In genomic region chr15:95964251-95964561, GRCm38 (mm10) we compare ENCODE assay signal across 16 mouse cellular contexts.
DNase-seq lines count a peak whose midpoint lies in the region; ATAC-seq and TF ChIP-seq lines count a peak whose summit lies in the region.
"Had no signal": no experiment of that assay in that cellular context is flagged by ENCODE, and none has a peak within 500 bp of the region (broad histone marks: within the 10 kb centered on the region; RNA-seq: fewer than 3 reads in every experiment).

No protein-coding gene starts in this region.

- no peaks in the 10 kb centered on the region for H3K36me3 ChIP-seq in hindbrain, embryonic 15.5 days
- H3K36me3 ChIP-seq in hindbrain, embryonic 12.5 days, result peaks cover 5% of the 10 kb centered on the region; the same call in 1 of the 2 replicates
- H3K36me3 ChIP-seq in forebrain, embryonic 14.5 days (ENCODE audit: control insufficient read depth, insufficient read depth, low read length), result peaks cover 4% of the 10 kb centered on the region; the same call in 1 of the 2 replicates
- H3K36me3 ChIP-seq in kidney, adult 2 months (ENCODE audit: control insufficient read depth, insufficient read depth, low read length), result peaks cover 1% of the 10 kb centered on the region; the same call in 1 of the 2 replicates
- H3K36me3 ChIP-seq: G1E had no signal

- peaks cover 29% of the 10 kb centered on the region for H3K4me1 ChIP-seq in hindbrain, embryonic 15.5 days (replicated peaks)
- H3K4me1 ChIP-seq in hindbrain, embryonic 12.5 days, result peaks cover 16% of the 10 kb centered on the region
- H3K4me1 ChIP-seq in forebrain, embryonic 14.5 days (ENCODE audit: control insufficient read depth, insufficient read depth, low read length), result peaks cover 19% of the 10 kb centered on the region
- H3K4me1 ChIP-seq in kidney, adult 2 months (ENCODE audit: control insufficient read depth, insufficient read depth, low read length), result no peaks in the 10 kb centered on the region; the same call in 1 of the 2 replicates
- H3K4me1 ChIP-seq: liver, embryonic 13.5 days had no signal

- peak; percentile 68; the same call in 1 of the 2 replicates for ATAC-seq in hindbrain, embryonic 15.5 days (ENCODE audit: low FRiP score, low read depth)
- no peak for ATAC-seq in hindbrain, embryonic 12.5 days (ENCODE audit: low FRiP score)
- peak; percentile 81 for ATAC-seq in forebrain, embryonic 14.5 days

- H3K9ac ChIP-seq in hindbrain, embryonic 15.5 days, result no peak overlapping the region
- no peak overlapping the region for H3K9ac ChIP-seq in hindbrain, embryonic 12.5 days
- H3K9ac ChIP-seq in forebrain, embryonic 14.5 days (ENCODE audit: low read length), result no peak overlapping the region
- H3K9ac ChIP-seq: heart, embryonic 13.5 days; liver, embryonic 13.5 days had no signal

- H3K4me2 ChIP-seq in hindbrain, embryonic 15.5 days, result no peak overlapping the region
- H3K4me2 ChIP-seq in hindbrain, embryonic 12.5 days (replicated peaks), result no peak overlapping the region
- H3K4me2 ChIP-seq in forebrain, embryonic 14.5 days (ENCODE audit: low read length), result no peak overlapping the region
- H3K4me2 ChIP-seq: heart, embryonic 13.5 days; liver, embryonic 13.5 days had no signal

- H3K27ac ChIP-seq in hindbrain, embryonic 15.5 days (replicated peaks), result peak overlapping the region; percentile 58; the same call in 1 of the 2 replicates
- H3K27ac ChIP-seq in hindbrain, embryonic 12.5 days, result no peak overlapping the region
- peak overlapping the region; percentile 52; the same call in 1 of the 2 replicates for H3K27ac ChIP-seq in forebrain, embryonic 14.5 days (ENCODE audit: low read depth, low read length)
- no peak overlapping the region for H3K27ac ChIP-seq in kidney, adult 2 months (ENCODE audit: insufficient read depth, low read depth, low read length)
- H3K27ac ChIP-seq: heart, embryonic 13.5 days; liver, embryonic 13.5 days had no signal

- no peak overlapping the region for H3K4me3 ChIP-seq in hindbrain, embryonic 15.5 days
- H3K4me3 ChIP-seq in hindbrain, embryonic 12.5 days, result no peak overlapping the region
- H3K4me3 ChIP-seq in forebrain, embryonic 14.5 days (ENCODE audit: low read depth, low read length), result no peak overlapping the region
- H3K4me3 ChIP-seq in kidney, adult 2 months (ENCODE audit: insufficient read depth, low read depth, low read length), result no peak overlapping the region
- H3K4me3 ChIP-seq: heart, embryonic 13.5 days; liver, embryonic 13.5 days; megakaryocyte, embryonic 14.5 days had no signal

- no peaks in the 10 kb centered on the region for H3K9me3 ChIP-seq in hindbrain, embryonic 15.5 days
- no peaks in the 10 kb centered on the region for H3K9me3 ChIP-seq in hindbrain, embryonic 12.5 days (replicated peaks)
- H3K9me3 ChIP-seq in forebrain, embryonic 14.5 days (replicated peaks; ENCODE audit: control insufficient read depth, low read length), result no peaks in the 10 kb centered on the region
- H3K9me3 ChIP-seq: heart, embryonic 13.5 days; liver, embryonic 13.5 days; megakaryocyte, embryonic 14.5 days had no signal

- TF ChIP-seq POLR2A in kidney, adult 2 months (IDR thresholded peaks at IDR 0.05; ENCODE audit: low read depth, low read length), result no peak

- TF ChIP-seq CTCF in kidney, adult 2 months (conservative IDR thresholded peaks at IDR 0.05; ENCODE audit: insufficient read depth, insufficient read length, low read depth, low read length), result no peak

- H3K27me3 ChIP-seq in hindbrain, embryonic 15.5 days, result no peaks in the 10 kb centered on the region
- no peaks in the 10 kb centered on the region for H3K27me3 ChIP-seq in hindbrain, embryonic 12.5 days
- H3K27me3 ChIP-seq in forebrain, embryonic 14.5 days (replicated peaks; ENCODE audit: control insufficient read depth, insufficient read depth, low read length), result no peaks in the 10 kb centered on the region
- no peaks in the 10 kb centered on the region for H3K27me3 ChIP-seq in kidney, adult 2 months (replicated peaks; ENCODE audit: control insufficient read depth, insufficient read depth, low read length)
- H3K27me3 ChIP-seq: heart, embryonic 13.5 days; liver, embryonic 13.5 days; megakaryocyte, embryonic 14.5 days had no signal

- peak; percentile 58 for DNase-seq in brain, adult 2 months (ENCODE audit: low read depth, low spot score)
- peak; percentile 81 for DNase-seq in forebrain, embryonic 14.5 days (ENCODE audit: low spot score)
- DNase-seq in layer of hippocampus, postnatal 36 days, result peak; percentile 31 to 34
- no peak for DNase-seq in kidney, adult 2 months
- no peak for DNase-seq in heart, adult 8-10 months (ENCODE audit: low spot score)
- DNase-seq: cerebellum, adult 8-10 months; gastrocnemius, postnatal 36 days; kidney, adult 18-20 months; kidney, postnatal 4 days; liver, embryonic 13.5 days; right cerebral cortex, postnatal 4 days had no signal

- WGBS in hindbrain, embryonic 15.5 days, result 44% methylated on average over 4 of the region's 4 CpGs
- WGBS in hindbrain, embryonic 12.5 days, result 82% methylated on average over 4 of the region's 4 CpGs
- WGBS in forebrain, embryonic 14.5 days, result 45% methylated on average over 4 of the region's 4 CpGs
- 88% methylated on average over 4 of the region's 4 CpGs for WGBS in kidney, adult 2 months

Comparison
In these comparisons a context has a peak if more than half of its experiments do, and no peak if none do; other contexts are left out.
1. H3K27ac ChIP-seq: peak in hindbrain, embryonic 15.5 days (single experiment) and forebrain, embryonic 14.5 days (single experiment); none in hindbrain, embryonic 12.5 days (single experiment) and kidney, adult 2 months (single experiment).
2. DNase-seq: peak in brain, adult 2 months (single experiment), forebrain, embryonic 14.5 days (single experiment) and layer of hippocampus, postnatal 36 days (2 of 2); none in kidney, adult 2 months (single experiment) and heart, adult 8-10 months (single experiment).